Mouse (Mus musculus): Measurements from ENCODE around the gene Cul5. TPM values are rescaled to one million over a fixed set of nuclear protein-coding genes. Genes with fewer than 3 reads are reported as not detected.

The Cul5 gene
- polyA plus RNA-seq, 1 experiment from 2014 or later, result 49.1 TPM

- Histone ChIP-seq H3K4me1 (ENCODE audit: control insufficient read depth, insufficient read depth, low read length) (no peaks in the 10 kb centered on the region), H3K9ac (ENCODE audit: low read length) (no peak overlapping the region), H3K4me3 (ENCODE audit: low read depth, low read length) (no peak overlapping the region), H3K27me3 (ENCODE audit: control insufficient read depth, insufficient read depth, low read length) (no peaks in the 10 kb centered on the region), H3K9me3 (ENCODE audit: control insufficient read depth, low read length) (no peaks in the 10 kb centered on the region), H3K27ac (ENCODE audit: low read depth, low read length) (no peak overlapping the region), H3K4me2 (ENCODE audit: low read depth) (no peak overlapping the region), H3K36me3 (ENCODE audit: control insufficient read depth, insufficient read depth, low read length) (no peaks in the 10 kb centered on the region)
- ATAC-seq (ENCODE audit: insufficient read depth, low FRiP score, low TSS enrichment), result no peak
- WGBS, result 83% methylated on average over 1 of the region's 1 CpGs
- DNase-seq (ENCODE audit: low spot score), result no peak
Measured at GRCm38 (mm10) chr9:53680851-53681250, 11.0 kb upstream of the Cul5 start.

- no peaks in the 10 kb centered on the region for H3K9me3 ChIP-seq (ENCODE audit: control insufficient read depth, low read length)
- H3K36me3 ChIP-seq (ENCODE audit: control insufficient read depth, insufficient read depth, low read length), result no peaks in the 10 kb centered on the region
- H3K4me3 ChIP-seq (ENCODE audit: low read depth, low read length), result no peak overlapping the region
- H3K4me2 ChIP-seq (ENCODE audit: low read depth), result no peak overlapping the region
- H3K27me3 ChIP-seq (ENCODE audit: control insufficient read depth, insufficient read depth, low read length), result no peaks in the 10 kb centered on the region
- no peak for ATAC-seq (ENCODE audit: insufficient read depth, low FRiP score, low TSS enrichment)
- DNase-seq (ENCODE audit: low spot score), result no peak
- no peak overlapping the region for H3K9ac ChIP-seq (ENCODE audit: low read length)
- WGBS, result 72% methylated on average over 4 of the region's 4 CpGs
- H3K27ac ChIP-seq (ENCODE audit: low read depth, low read length), result no peak overlapping the region
- no peaks in the 10 kb centered on the region for H3K4me1 ChIP-seq (ENCODE audit: control insufficient read depth, insufficient read depth, low read length)
Measured at GRCm38 (mm10) chr9:53676921-53677320, 7.1 kb upstream of the Cul5 start.

GRCm38 (mm10) chr9:53673571-53673970 lies 3.8 kb upstream of the Cul5 start:
- no peak for ATAC-seq (ENCODE audit: insufficient read depth, low FRiP score, low TSS enrichment)
- H3K4me3 ChIP-seq (ENCODE audit: low read depth, low read length), result no peak overlapping the region
- peak; percentile 62 for DNase-seq (ENCODE audit: low spot score)
- H3K27ac ChIP-seq (ENCODE audit: low read depth, low read length), result no peak overlapping the region
- WGBS, result 20% methylated on average over 3 of the region's 3 CpGs
- no peaks in the 10 kb centered on the region for H3K36me3 ChIP-seq (ENCODE audit: control insufficient read depth, insufficient read depth, low read length)
- no peaks in the 10 kb centered on the region for H3K27me3 ChIP-seq (ENCODE audit: control insufficient read depth, insufficient read depth, low read length)
- H3K9ac ChIP-seq (ENCODE audit: low read length), result no peak overlapping the region
- H3K9me3 ChIP-seq (ENCODE audit: control insufficient read depth, low read length), result no peaks in the 10 kb centered on the region
- H3K4me1 ChIP-seq (ENCODE audit: control insufficient read depth, insufficient read depth, low read length), result no peaks in the 10 kb centered on the region
- H3K4me2 ChIP-seq (ENCODE audit: low read depth), result no peak overlapping the region

- no peaks in the 10 kb centered on the region for H3K4me1 ChIP-seq (ENCODE audit: control insufficient read depth, insufficient read depth, low read length)
- H3K4me2 ChIP-seq (ENCODE audit: low read depth), result peak overlapping the region; percentile 75
- no peaks in the 10 kb centered on the region for H3K27me3 ChIP-seq (ENCODE audit: control insufficient read depth, insufficient read depth, low read length)
- ATAC-seq (ENCODE audit: insufficient read depth, low FRiP score, low TSS enrichment) (peak; percentile 97), DNase-seq (ENCODE audit: low spot score) (peak; percentile 95)
- WGBS, result under 1% methylated on average over 66 of the region's 74 CpGs
- no peaks in the 10 kb centered on the region for H3K9me3 ChIP-seq (ENCODE audit: control insufficient read depth, low read length)
- peak overlapping the region; percentile 78 for H3K4me3 ChIP-seq (ENCODE audit: low read depth, low read length)
- peak overlapping the region; percentile 94 for H3K27ac ChIP-seq (ENCODE audit: low read depth, low read length)
- H3K9ac ChIP-seq (ENCODE audit: low read length), result peak overlapping the region; percentile 98
- no peaks in the 10 kb centered on the region for H3K36me3 ChIP-seq (ENCODE audit: control insufficient read depth, insufficient read depth, low read length)
Measured at GRCm38 (mm10) chr9:53667020-53667669, 2.7 kb downstream of the Cul5 start.

GRCm38 (mm10) chr9:53666665-53667019 lies 3.2 kb downstream of the Cul5 start:
- WGBS, result 0% methylated on average over 24 of the region's 28 CpGs
- Histone ChIP-seq H3K4me3 (ENCODE audit: low read depth, low read length) (peak overlapping the region; percentile 78), H3K27ac (ENCODE audit: low read depth, low read length) (peak overlapping the region; percentile 94), H3K9ac (ENCODE audit: low read length) (peak overlapping the region; percentile 98), H3K4me1 (ENCODE audit: control insufficient read depth, insufficient read depth, low read length) (no peaks in the 10 kb centered on the region), H3K9me3 (ENCODE audit: control insufficient read depth, low read length) (no peaks in the 10 kb centered on the region), H3K27me3 (ENCODE audit: control insufficient read depth, insufficient read depth, low read length) (no peaks in the 10 kb centered on the region), H3K4me2 (ENCODE audit: low read depth) (peak overlapping the region; percentile 75), H3K36me3 (ENCODE audit: control insufficient read depth, insufficient read depth, low read length) (no peaks in the 10 kb centered on the region)
- ATAC-seq (ENCODE audit: insufficient read depth, low FRiP score, low TSS enrichment), result no peak; the same call in 1 of the 2 replicates
- no peak for DNase-seq (ENCODE audit: low spot score)

GRCm38 (mm10) chr9:53665428-53665827 lies 4.4 kb downstream of the Cul5 start:
- Histone ChIP-seq H3K4me3 (ENCODE audit: low read depth, low read length) (no peak overlapping the region), H3K36me3 (ENCODE audit: control insufficient read depth, insufficient read depth, low read length) (no peaks in the 10 kb centered on the region), H3K27me3 (ENCODE audit: control insufficient read depth, insufficient read depth, low read length) (no peaks in the 10 kb centered on the region), H3K4me2 (ENCODE audit: low read depth) (peak overlapping the region; percentile 12; the same call in 1 of the 2 replicates), H3K27ac (ENCODE audit: low read depth, low read length) (no peak overlapping the region), H3K4me1 (ENCODE audit: control insufficient read depth, insufficient read depth, low read length) (no peaks in the 10 kb centered on the region), H3K9ac (ENCODE audit: low read length) (no peak overlapping the region), H3K9me3 (ENCODE audit: control insufficient read depth, low read length) (no peaks in the 10 kb centered on the region)
- ATAC-seq (ENCODE audit: insufficient read depth, low FRiP score, low TSS enrichment) (no peak), DNase-seq (ENCODE audit: low spot score) (no peak)

GRCm38 (mm10) chr9:53664819-53665218 lies 5.0 kb downstream of the Cul5 start:
- Histone ChIP-seq H3K36me3 (ENCODE audit: control insufficient read depth, insufficient read depth, low read length) (no peaks in the 10 kb centered on the region), H3K4me2 (ENCODE audit: low read depth) (no peak overlapping the region), H3K9me3 (ENCODE audit: control insufficient read depth, low read length) (no peaks in the 10 kb centered on the region), H3K4me3 (ENCODE audit: low read depth, low read length) (no peak overlapping the region), H3K27me3 (ENCODE audit: control insufficient read depth, insufficient read depth, low read length) (no peaks in the 10 kb centered on the region), H3K9ac (ENCODE audit: low read length) (no peak overlapping the region), H3K27ac (ENCODE audit: low read depth, low read length) (no peak overlapping the region), H3K4me1 (ENCODE audit: control insufficient read depth, insufficient read depth, low read length) (no peaks in the 10 kb centered on the region)
- WGBS, result 85% methylated on average over 2 of the region's 2 CpGs
- no peak for ATAC-seq (ENCODE audit: insufficient read depth, low FRiP score, low TSS enrichment)
- DNase-seq (ENCODE audit: low spot score), result no peak

- Histone ChIP-seq H3K4me3 (ENCODE audit: low read depth, low read length) (no peak overlapping the region), H3K36me3 (ENCODE audit: control insufficient read depth, insufficient read depth, low read length) (peaks cover 5% of the 10 kb centered on the region), H3K9ac (ENCODE audit: low read length) (no peak overlapping the region), H3K4me1 (ENCODE audit: control insufficient read depth, insufficient read depth, low read length) (no peaks in the 10 kb centered on the region), H3K27me3 (ENCODE audit: control insufficient read depth, insufficient read depth, low read length) (no peaks in the 10 kb centered on the region), H3K9me3 (ENCODE audit: control insufficient read depth, low read length) (no peaks in the 10 kb centered on the region), H3K4me2 (ENCODE audit: low read depth) (no peak overlapping the region), H3K27ac (ENCODE audit: low read depth, low read length) (no peak overlapping the region)
- ATAC-seq (ENCODE audit: insufficient read depth, low FRiP score, low TSS enrichment), result no peak
- WGBS, result 94% methylated on average over 6 of the region's 6 CpGs
- no peak for DNase-seq (ENCODE audit: low spot score)
Measured at GRCm38 (mm10) chr9:53634796-53635195, 35.0 kb downstream of the Cul5 start.

- Histone ChIP-seq H3K9ac (ENCODE audit: low read length) (no peak overlapping the region), H3K4me3 (ENCODE audit: low read depth, low read length) (no peak overlapping the region), H3K9me3 (ENCODE audit: control insufficient read depth, low read length) (no peaks in the 10 kb centered on the region), H3K4me2 (ENCODE audit: low read depth) (no peak overlapping the region), H3K27ac (ENCODE audit: low read depth, low read length) (no peak overlapping the region), H3K27me3 (ENCODE audit: control insufficient read depth, insufficient read depth, low read length) (no peaks in the 10 kb centered on the region), H3K4me1 (ENCODE audit: control insufficient read depth, insufficient read depth, low read length) (no peaks in the 10 kb centered on the region), H3K36me3 (ENCODE audit: control insufficient read depth, insufficient read depth, low read length) (0 out of 2 replicates have a peak, but pooled peaks cover 4% of the 10 kb centered on the region)
- no peak for ATAC-seq (ENCODE audit: insufficient read depth, low FRiP score, low TSS enrichment)
- DNase-seq (ENCODE audit: low spot score), result no peak
- WGBS, result 89% methylated on average over 8 of the region's 8 CpGs
Measured at GRCm38 (mm10) chr9:53615246-53615645, 54.6 kb downstream of the Cul5 start.

Measured in neural tube, embryonic 11.5 days (tissue).